Mouse (Mus musculus): ENCODE results near the gene 4931414P19Rik.

4931414P19Rik gene

GRCm38 (mm10) chr14:54579638-54580037, 26.2 kb downstream of the 4931414P19Rik start:
- no peak for DNase-seq

- no peak for DNase-seq
Observed at GRCm38 (mm10) chr14:54578063-54578462, 27.7 kb downstream of the 4931414P19Rik start.

GRCm38 (mm10) chr14:54577089-54577982, 28.5 kb downstream of the 4931414P19Rik start, which contains the start of gene Ajuba:
Ajuba (minus strand) TSS chr14:54577558.
- DNase-seq: peak; percentile 91

- DNase-seq: peak; percentile 44
Observed at GRCm38 (mm10) chr14:54576241-54577088, 29.3 kb downstream of the 4931414P19Rik start.

- peak; percentile 86 for DNase-seq
Observed at GRCm38 (mm10) chr14:54575631-54576030, 30.2 kb downstream of the 4931414P19Rik start.

GRCm38 (mm10) chr14:54575031-54575430, 30.8 kb downstream of the 4931414P19Rik start:
- DNase-seq: no peak

GRCm38 (mm10) chr14:54574253-54574652, 31.5 kb downstream of the 4931414P19Rik start:
- no peak for DNase-seq

GRCm38 (mm10) chr14:54572790-54573736, 32.7 kb downstream of the 4931414P19Rik start:
- peak; percentile 87 for DNase-seq

- DNase-seq: no peak
Observed at GRCm38 (mm10) chr14:54572122-54572521, 33.7 kb downstream of the 4931414P19Rik start.

GRCm38 (mm10) chr14:54569451-54570392, 36.1 kb downstream of the 4931414P19Rik start:
- no peak for DNase-seq

GRCm38 (mm10) chr14:54568694-54569414, 36.9 kb downstream of the 4931414P19Rik start:
- peak; percentile 68 for DNase-seq

- DNase-seq: no peak
Observed at GRCm38 (mm10) chr14:54560527-54561242, 45.1 kb downstream of the 4931414P19Rik start.

GRCm38 (mm10) chr14:54557330-54557729, 48.5 kb downstream of the 4931414P19Rik start:
- no peak for DNase-seq

GRCm38 (mm10) chr14:54553975-54554769, 51.6 kb downstream of the 4931414P19Rik start, which contains the start of gene Haus4:
Haus4 (minus strand) TSS chr14:54554616.
- peak; percentile 87 for DNase-seq

GRCm38 (mm10) chr14:54553454-54553974, 52.3 kb downstream of the 4931414P19Rik start:
- no peak for DNase-seq

- no peak for DNase-seq
Observed at GRCm38 (mm10) chr14:54544703-54545102, 61.1 kb downstream of the 4931414P19Rik start.

- DNase-seq: no peak
Observed at GRCm38 (mm10) chr14:54540771-54541170, 65.0 kb downstream of the 4931414P19Rik start.

- DNase-seq: no peak
Observed at GRCm38 (mm10) chr14:54538580-54538979, 67.2 kb downstream of the 4931414P19Rik start.

Data from kidney, adult 11 months (tissue).